Comparison of ENCODE assay signal across 9 mouse cellular contexts in genomic region chr9:118693256-118693655, GRCm38 (mm10).
DNase-seq lines count a peak whose midpoint lies in the region; ATAC-seq and TF ChIP-seq lines count a peak whose summit lies in the region.
"Had no signal": no experiment of that assay in that cellular context is flagged by ENCODE, and none has a peak within 500 bp of the region (broad histone marks: within the 10 kb centered on the region; RNA-seq: fewer than 3 reads in every experiment).

No protein-coding gene starts in this region.

- 12% methylated on average over 11 of the region's 11 CpGs for WGBS in cerebellum, adult 2 months

- DNase-seq in Muller cell, postnatal 12 days (ENCODE audit: inconsistent ontology term): peak; percentile 91
- peak; percentile 58 to 79 for DNase-seq in cerebellum, adult 2 months
- DNase-seq in gastrocnemius, postnatal 25 days: peak; percentile 80
- peak; percentile 31 to 50 for DNase-seq in left cerebral cortex, adult 18-20 months (ENCODE audit: low spot score in 2 of 2)
- no peak for DNase-seq in kidney, adult 8-10 months
- DNase-seq in adrenal gland, postnatal 14 days: no peak
- DNase-seq in ovary, postnatal 36 days (ENCODE audit: low spot score): no peak

- TF ChIP-seq CTCF in cerebellum, adult 2 months (IDR thresholded peaks at IDR 0.05; ENCODE audit: borderline replicate concordance, insufficient read depth, low read depth, low read length): no peak

- H3K4me3 ChIP-seq in cerebellum, adult 2 months (replicated peaks; ENCODE audit: insufficient read depth, low read depth, low read length): no peak overlapping the region

- TF ChIP-seq POLR2A in cerebellum, adult 2 months (IDR thresholded peaks at IDR 0.05; ENCODE audit: borderline replicate concordance, insufficient read depth, low read length): no peak

- H3K27me3 ChIP-seq in cerebellum, adult 2 months (ENCODE audit: control insufficient read depth, insufficient read depth, low read length): no peaks in the 10 kb centered on the region

- peaks cover 7% of the 10 kb centered on the region for H3K4me1 ChIP-seq in cerebellum, adult 2 months (ENCODE audit: control insufficient read depth, insufficient read depth, low read length)

- ATAC-seq in megakaryocyte, adult 5-6 weeks (ENCODE audit: poor library complexity, severe bottlenecking): no peak

- no peak overlapping the region for H3K27ac ChIP-seq in cerebellum, adult 2 months (ENCODE audit: insufficient read depth, low read length)
- H3K27ac ChIP-seq: macrophage had no signal

Comparison
In these comparisons a context has a peak if more than half of its experiments do, and no peak if none do; other contexts are left out.
1. DNase-seq: peak in Muller cell, postnatal 12 days (single experiment), cerebellum, adult 2 months (2 of 2), gastrocnemius, postnatal 25 days (single experiment) and left cerebral cortex, adult 18-20 months (2 of 2); none in kidney, adult 8-10 months (0 of 2), adrenal gland, postnatal 14 days (single experiment) and ovary, postnatal 36 days (single experiment).